Mouse (Mus musculus) thymus, adult 2 months (tissue): ENCODE results near the gene Tnpo1. TPM values are rescaled to one million over a fixed set of nuclear protein-coding genes. Genes with fewer than 3 reads are reported as not detected.
"Not testable (repeated sequence)": the region's sequence is repeated elsewhere in the genome, so short reads cannot be mapped to it uniquely, and the experiment has no call there.

Experiments used
- DNase-seq: peaks from one replicate; pipeline ENCODE4 v3.0.0; 2021
- H3K27ac ChIP-seq: fragments of 200-500 bp; 2 replicates; pipeline ENCODE4 v1.5.1; 2012; ENCODE audit warnings: low read length, control low read depth; ENCODE audit not compliant: control insufficient read depth, insufficient read depth
- H3K27me3 ChIP-seq: fragments of 200-500 bp; 2 replicates; pipeline ENCODE4 v1.6.1; 2012; ENCODE audit warnings: mild to moderate bottlenecking, low read length, moderate library complexity, mixed read lengths; ENCODE audit not compliant: control insufficient read depth, insufficient read depth
- H3K36me3 ChIP-seq: fragments of 200-500 bp; 2 replicates; pipeline ENCODE4 v1.6.1; 2012; ENCODE audit warnings: mild to moderate bottlenecking, low read length, moderate library complexity; ENCODE audit not compliant: control insufficient read depth, insufficient read depth
- H3K4me1 ChIP-seq: fragments of 200-500 bp; replicated peaks from 2 replicates; pipeline ENCODE4 v1.6.1; 2012; ENCODE audit warnings: low read length; ENCODE audit not compliant: control insufficient read depth, insufficient read depth
- H3K4me3 ChIP-seq: fragments of 200-500 bp; 2 replicates; pipeline ENCODE4 v1.5.1; 2012; ENCODE audit warnings: mild to moderate bottlenecking, low read length, control low read depth, moderate library complexity; ENCODE audit not compliant: control insufficient read depth, insufficient read depth
- CTCF ChIP-seq: fragments of 200-500 bp; IDR thresholded peaks from 2 replicates; pipeline ENCODE4 v1.5.1; 2012; ENCODE audit warnings: mild to moderate bottlenecking, control low read depth, low read length, moderate library complexity, borderline replicate concordance; ENCODE audit not compliant: control insufficient read depth, poor library complexity, insufficient read depth; ENCODE audit errors: extremely low read depth
- POLR2A ChIP-seq: fragments of 200-500 bp; IDR thresholded peaks from 2 replicates; pipeline ENCODE4 v1.6.1; 2012; ENCODE audit warnings: mild to moderate bottlenecking, low read length, control low read depth, moderate library complexity; ENCODE audit not compliant: control insufficient read depth, poor library complexity, insufficient read depth; ENCODE audit errors: extremely low read depth
- WGBS: fragments of 180-500 bp; shearing (Covaris S2); methylation state at CpG from one replicate; pipeline ENCODE4 v1.1.7; 2018; 5-methylcytosine and 5-hydroxymethylcytosine counted together
- polyA plus RNA-seq: library from polyadenylated mRNA; depleted of rRNA; stranded (reverse); fragments of >200 nt; gene quantifications from 2 replicates; pipeline ENCODE4 v1.2.3, GENCODE M21; 2012

Tnpo1 gene
- polyA plus RNA-seq, 1 experiment, result 35.9 TPM

DNA sequence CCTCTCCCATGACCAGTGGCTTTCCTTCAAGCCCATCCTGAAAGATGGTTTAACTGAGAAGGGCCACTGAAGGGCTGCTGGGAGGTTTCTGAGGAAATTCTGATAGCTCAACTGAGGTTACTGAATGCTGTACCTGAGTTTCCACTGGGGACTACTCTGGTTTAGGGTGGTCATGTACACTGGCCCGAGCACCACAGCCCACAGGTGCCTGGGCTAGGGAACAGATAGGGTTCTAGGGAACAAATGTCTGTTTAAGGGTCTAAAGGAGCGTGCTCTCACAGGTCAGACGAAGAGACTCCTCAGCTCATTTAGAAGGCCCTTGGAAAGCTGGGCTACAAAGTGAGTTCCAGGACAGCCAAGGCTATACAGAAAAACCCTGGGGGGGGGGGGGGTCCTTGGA lies 91.5 kb downstream of the Tnpo1 start:
- no peak overlapping the region for H3K4me3 ChIP-seq
- H3K36me3 ChIP-seq, result peaks cover 3% of the 10 kb centered on the region
- DNase-seq, result no peak
- no peak overlapping the region for H3K27ac ChIP-seq
- 93% methylated on average over 3 of the region's 3 CpGs for WGBS
- H3K4me1 ChIP-seq, result no peaks in the 10 kb centered on the region
- H3K27me3 ChIP-seq, result no peaks in the 10 kb centered on the region
- no peak for TF ChIP-seq POLR2A
- no peak for TF ChIP-seq CTCF

DNA sequence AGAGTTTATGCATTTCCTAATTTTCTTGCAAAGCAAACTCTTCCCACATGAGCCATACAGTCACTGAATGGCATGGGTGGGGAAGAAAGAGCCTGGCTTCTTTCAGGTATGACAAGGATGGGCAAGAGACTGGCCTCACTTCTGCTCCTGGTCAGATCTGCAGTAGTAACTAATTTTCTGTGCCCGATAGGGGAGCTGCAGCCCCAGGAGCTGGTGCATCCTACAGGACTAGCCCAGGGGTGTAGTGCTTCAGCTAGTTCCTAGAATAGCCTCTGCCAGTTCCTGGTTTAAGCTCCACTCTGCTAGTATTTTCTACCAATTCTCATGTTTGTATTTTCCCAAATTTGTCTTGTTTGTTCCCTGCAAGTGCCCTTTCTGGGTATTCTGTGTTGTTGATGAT lies 92.0 kb downstream of the Tnpo1 start:
- no peak for DNase-seq
- TF ChIP-seq POLR2A, result no peak
- 75% methylated on average over 1 of the region's 1 CpGs for WGBS

DNA sequence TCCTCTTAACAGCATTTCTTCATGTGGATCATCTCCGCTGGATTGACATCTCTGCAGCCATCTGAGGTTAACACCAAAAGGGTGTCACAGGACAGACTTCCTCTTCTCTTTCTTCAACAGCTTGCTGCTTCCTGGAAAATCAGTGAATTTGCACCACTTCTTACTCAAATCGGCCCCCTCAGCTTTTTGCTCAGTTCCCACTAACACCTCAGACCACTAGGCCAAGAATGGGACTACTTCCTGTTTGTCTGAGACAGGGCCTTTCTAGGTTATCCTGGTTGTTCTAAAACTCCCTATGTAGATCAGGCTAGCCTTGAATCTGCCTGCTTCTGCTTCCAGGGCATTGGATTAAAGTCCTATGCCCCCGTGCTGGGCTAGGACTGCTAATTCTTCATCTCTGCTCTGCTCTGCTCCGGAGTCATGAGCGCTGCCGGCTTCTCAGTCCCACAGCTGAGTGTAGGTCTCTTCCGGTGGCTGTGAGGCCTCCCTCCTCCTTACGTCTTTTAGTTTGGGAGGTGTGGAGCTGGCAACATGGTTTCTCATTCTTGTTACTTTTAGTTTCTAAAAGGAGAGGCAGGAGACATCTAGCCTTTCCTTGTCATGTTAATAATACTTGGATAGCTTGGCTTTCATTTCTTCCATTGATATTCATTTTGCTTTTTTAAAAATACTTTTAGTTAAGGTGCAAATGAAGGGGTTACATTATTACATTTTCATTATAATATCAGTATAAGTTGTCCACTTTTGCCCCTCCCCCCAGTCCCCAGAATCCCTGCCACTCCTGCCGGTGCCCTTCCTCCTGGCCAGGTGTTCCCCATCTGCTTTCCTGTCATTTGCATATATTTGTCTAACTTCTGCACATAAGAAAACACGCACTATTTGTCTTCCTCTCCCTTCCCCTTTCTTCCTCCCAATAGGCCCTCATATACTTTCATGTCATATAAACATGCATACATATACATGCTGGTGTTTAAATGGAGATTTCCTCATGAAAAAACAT lies 93.4 kb downstream of the Tnpo1 start:
- Histone ChIP-seq H3K36me3 (no peaks in the 10 kb centered on the region), H3K4me3 (no peak overlapping the region), H3K4me1 (no peaks in the 10 kb centered on the region), H3K27ac (peak overlapping the region; percentile 55), H3K27me3 (no peaks in the 10 kb centered on the region)
- TF ChIP-seq CTCF, result no peak
- TF ChIP-seq POLR2A, result no peak
- 59% methylated on average over 10 of the region's 10 CpGs for WGBS
- no peak for DNase-seq

More for the DNA sequence above, 92.0 kb downstream of the Tnpo1 start:
- Histone ChIP-seq H3K36me3 (no peaks in the 10 kb centered on the region; the same call in 1 of the 2 replicates), H3K4me3 (no peak overlapping the region), H3K27ac (no peak overlapping the region), H3K27me3 (no peaks in the 10 kb centered on the region), H3K4me1 (no peaks in the 10 kb centered on the region)

DNA sequence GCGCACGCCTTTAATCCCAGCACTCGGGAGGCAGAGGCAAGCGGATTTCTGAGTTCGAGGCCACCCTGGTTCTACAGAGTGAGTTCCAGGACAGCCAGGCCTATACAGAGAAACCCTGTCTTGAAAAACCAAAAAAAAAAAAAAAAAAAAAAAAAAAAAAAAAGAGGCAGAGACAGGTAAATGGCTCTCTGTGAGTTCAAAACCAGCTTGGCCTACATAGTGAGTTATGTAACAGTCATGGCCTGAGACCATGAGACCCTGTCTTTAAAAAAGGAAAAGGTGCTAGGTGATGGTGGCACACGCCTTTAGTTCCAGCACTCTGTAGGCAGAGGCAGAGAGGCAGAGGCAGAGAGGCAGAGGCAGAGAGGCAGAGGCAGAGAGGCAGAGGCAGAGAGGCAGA lies 97.2 kb downstream of the Tnpo1 start:
- not testable (repeated sequence) for H3K27ac ChIP-seq, H3K4me1 ChIP-seq, H3K36me3 ChIP-seq, DNase-seq, H3K4me3 ChIP-seq, H3K27me3 ChIP-seq
- WGBS, result 98% methylated on average over 6 of the region's 6 CpGs

DNA sequence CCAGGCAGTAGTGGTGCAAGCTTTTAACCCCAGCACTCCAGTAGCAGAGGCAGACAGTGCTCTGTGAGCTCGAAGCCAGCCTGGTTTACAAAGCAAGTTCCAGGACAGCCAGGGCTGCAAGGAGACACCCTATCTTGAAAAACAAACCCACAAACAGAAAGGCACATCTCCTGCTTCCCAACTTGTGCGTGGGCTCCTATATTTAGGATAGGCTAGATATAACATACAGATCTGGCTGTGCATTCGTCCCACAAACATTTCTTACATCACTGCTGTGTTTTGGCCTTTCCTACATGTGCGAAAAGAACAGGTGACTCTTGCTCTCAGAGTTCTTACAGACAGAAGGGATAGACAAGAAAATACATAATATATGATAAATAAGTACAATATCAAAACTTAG lies 100.6 kb downstream of the Tnpo1 start:
- no peaks in the 10 kb centered on the region for H3K4me1 ChIP-seq
- no peak overlapping the region for H3K4me3 ChIP-seq
- no peaks in the 10 kb centered on the region for H3K36me3 ChIP-seq
- TF ChIP-seq CTCF, result no peak
- no peak for TF ChIP-seq POLR2A
- DNase-seq, result no peak
- no peak overlapping the region for H3K27ac ChIP-seq
- 91% methylated on average over 4 of the region's 4 CpGs for WGBS
- H3K27me3 ChIP-seq, result no peaks in the 10 kb centered on the region

DNA sequence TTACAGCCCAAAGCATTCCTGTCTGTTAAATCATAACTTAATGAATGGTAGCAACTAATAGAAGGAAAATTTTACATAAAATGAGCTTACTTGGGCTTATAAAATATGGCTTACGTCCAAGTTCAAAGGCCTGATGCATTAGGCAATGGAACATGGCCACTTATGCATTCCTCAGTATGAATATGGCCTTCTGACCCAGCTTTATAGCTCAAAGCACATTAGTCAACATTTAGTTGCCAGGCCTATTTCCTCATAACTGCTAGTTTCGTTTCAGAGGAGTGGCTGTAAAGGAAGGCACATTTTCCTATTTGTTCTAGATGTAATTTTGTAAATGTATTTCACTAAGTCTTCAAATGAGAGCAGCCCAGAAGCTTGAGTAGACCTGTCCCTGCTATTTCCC lies 107.1 kb downstream of the Tnpo1 start:
- Histone ChIP-seq H3K36me3 (no peaks in the 10 kb centered on the region), H3K4me1 (no peaks in the 10 kb centered on the region; the same call in 1 of the 2 replicates), H3K4me3 (no peak overlapping the region), H3K27ac (no peak overlapping the region), H3K27me3 (no peaks in the 10 kb centered on the region)
- 79% methylated on average over 2 of the region's 2 CpGs for WGBS
- no peak for DNase-seq
- no peak for TF ChIP-seq POLR2A
- no peak for TF ChIP-seq CTCF

DNA sequence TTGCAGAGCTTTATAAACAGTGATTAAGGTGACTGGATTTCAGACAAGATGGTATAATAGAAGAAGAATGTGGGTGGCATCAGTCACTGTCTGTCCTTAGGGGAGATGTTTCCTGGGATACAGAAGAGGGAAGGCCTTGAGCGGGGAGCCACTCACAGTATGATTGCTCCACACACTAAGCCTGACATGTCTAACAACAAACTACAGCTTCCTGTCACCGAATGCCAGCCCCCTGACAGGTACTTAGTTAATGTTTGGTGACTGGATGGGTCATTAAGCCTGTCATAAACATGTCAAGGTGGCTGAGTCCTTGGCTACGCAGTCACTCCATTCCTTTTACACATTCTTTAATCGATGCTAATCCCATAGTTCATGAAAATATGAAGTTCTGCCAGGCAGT lies 108.0 kb downstream of the Tnpo1 start:
- Histone ChIP-seq H3K27me3 (no peaks in the 10 kb centered on the region), H3K36me3 (no peaks in the 10 kb centered on the region), H3K27ac (no peak overlapping the region), H3K4me1 (no peaks in the 10 kb centered on the region; the same call in 1 of the 2 replicates), H3K4me3 (no peak overlapping the region)
- no peak for DNase-seq
- TF ChIP-seq CTCF (no peak), POLR2A (no peak)
- WGBS, result 86% methylated on average over 4 of the region's 4 CpGs
